Mouse (Mus musculus): ENCODE results near the gene Bbs7. TPM values are rescaled to one million over a fixed set of nuclear protein-coding genes. Genes with fewer than 3 reads are reported as not detected.
A peak's percentile ranks its signal among the peaks of the same experiment; 100 is the strongest.

Gene Bbs7
- polyA plus RNA-seq, 1 experiment from 2014 or later: 13.8 TPM

DNA sequence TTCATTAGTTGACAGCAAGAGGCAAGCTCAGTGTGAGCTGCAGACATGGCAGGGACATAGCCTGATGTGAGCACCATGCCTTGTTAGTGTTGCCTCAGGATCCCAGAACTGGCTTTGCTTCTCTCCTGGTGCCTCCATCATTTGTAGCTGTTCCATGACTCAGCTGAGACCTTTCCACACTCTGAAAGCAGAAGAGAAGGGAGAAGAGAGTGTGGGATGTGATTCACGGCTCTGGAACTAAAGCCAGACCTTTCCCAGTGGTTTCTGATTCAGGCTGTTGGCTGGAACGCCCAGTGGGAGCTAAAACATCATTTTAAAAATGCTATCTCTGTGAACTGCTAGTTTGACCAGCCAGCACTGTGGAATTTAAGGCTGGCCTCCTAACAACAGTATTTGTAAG lies 72.5 kb downstream of the Bbs7 start:
- Histone ChIP-seq H3K36me3 (ENCODE audit: control insufficient read depth, insufficient read depth, low read length) (no peaks in the 10 kb centered on the region), H3K9me3 (ENCODE audit: control insufficient read depth, low read depth, low read length) (no peaks in the 10 kb centered on the region), H3K4me2 (replicated peaks; ENCODE audit: low read depth, low read length) (no peak overlapping the region), H3K27ac (ENCODE audit: low read length) (no peak overlapping the region), H3K9ac (replicated peaks; ENCODE audit: low read depth, low read length) (no peak overlapping the region), H3K27me3 (ENCODE audit: control insufficient read depth, insufficient read depth, low read length) (no peaks in the 10 kb centered on the region), H3K4me1 (ENCODE audit: control insufficient read depth, insufficient read depth, low read length) (no peaks in the 10 kb centered on the region), H3K4me3 (ENCODE audit: low read depth, low read length) (no peak overlapping the region)
- 75% methylated on average over 2 of the region's 2 CpGs for WGBS
- ATAC-seq (ENCODE audit: insufficient number of reproducible peaks, insufficient read depth, low FRiP score, low read depth): no peak

GRCm38 (mm10) chr3:36537701-36538470 lies 75.4 kb downstream of the Bbs7 start:
- WGBS: 79% methylated on average over 4 of the region's 4 CpGs
- Histone ChIP-seq H3K36me3 (ENCODE audit: control insufficient read depth, insufficient read depth, low read length) (no peaks in the 10 kb centered on the region), H3K4me1 (ENCODE audit: control insufficient read depth, insufficient read depth, low read length) (peaks cover 3% of the 10 kb centered on the region; the same call in 1 of the 2 replicates), H3K4me2 (replicated peaks; ENCODE audit: low read depth, low read length) (no peak overlapping the region), H3K27me3 (ENCODE audit: control insufficient read depth, insufficient read depth, low read length) (no peaks in the 10 kb centered on the region), H3K9me3 (ENCODE audit: control insufficient read depth, low read depth, low read length) (no peaks in the 10 kb centered on the region), H3K9ac (replicated peaks; ENCODE audit: low read depth, low read length) (no peak overlapping the region), H3K4me3 (ENCODE audit: low read depth, low read length) (no peak overlapping the region), H3K27ac (ENCODE audit: low read length) (no peak overlapping the region)
- no peak for ATAC-seq (ENCODE audit: insufficient number of reproducible peaks, insufficient read depth, low FRiP score, low read depth)

DNA sequence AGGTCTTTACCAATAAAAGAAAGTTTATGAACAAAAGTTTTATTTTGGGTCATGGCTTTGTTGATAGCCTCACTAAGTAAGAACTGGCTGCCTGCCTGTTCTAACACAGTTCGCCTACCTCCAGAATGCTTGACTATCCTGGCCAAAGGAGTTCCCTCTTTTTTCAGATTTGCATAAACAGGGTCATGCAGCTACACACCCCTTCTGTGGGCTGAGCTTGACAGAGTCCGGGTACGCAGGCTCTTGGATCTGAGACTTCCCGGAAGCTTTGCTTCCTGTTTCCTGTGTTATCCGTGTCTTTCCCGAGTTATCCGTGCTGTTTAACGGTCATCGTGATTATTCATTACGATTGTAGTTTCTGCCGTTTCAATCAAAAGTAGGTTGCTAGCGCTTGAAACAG lies 77.2 kb downstream of the Bbs7 start:
- Histone ChIP-seq H3K4me1 (ENCODE audit: control insufficient read depth, insufficient read depth, low read length) (peaks cover 11% of the 10 kb centered on the region; the same call in 1 of the 2 replicates), H3K36me3 (ENCODE audit: control insufficient read depth, insufficient read depth, low read length) (no peaks in the 10 kb centered on the region), H3K9ac (replicated peaks; ENCODE audit: low read depth, low read length) (no peak overlapping the region), H3K4me2 (replicated peaks; ENCODE audit: low read depth, low read length) (no peak overlapping the region), H3K4me3 (ENCODE audit: low read depth, low read length) (no peak overlapping the region), H3K9me3 (ENCODE audit: control insufficient read depth, low read depth, low read length) (no peaks in the 10 kb centered on the region), H3K27me3 (ENCODE audit: control insufficient read depth, insufficient read depth, low read length) (no peaks in the 10 kb centered on the region), H3K27ac (ENCODE audit: low read length) (no peak overlapping the region)
- 90% methylated on average over 12 of the region's 12 CpGs for WGBS
- ATAC-seq (ENCODE audit: insufficient number of reproducible peaks, insufficient read depth, low FRiP score, low read depth): no peak

- Histone ChIP-seq H3K9me3 (ENCODE audit: control insufficient read depth, low read depth, low read length) (no peaks in the 10 kb centered on the region), H3K4me2 (replicated peaks; ENCODE audit: low read depth, low read length) (no peak overlapping the region), H3K4me1 (ENCODE audit: control insufficient read depth, insufficient read depth, low read length) (peaks cover 11% of the 10 kb centered on the region; the same call in 1 of the 2 replicates), H3K27ac (ENCODE audit: low read length) (no peak overlapping the region), H3K36me3 (ENCODE audit: control insufficient read depth, insufficient read depth, low read length) (no peaks in the 10 kb centered on the region), H3K4me3 (ENCODE audit: low read depth, low read length) (no peak overlapping the region), H3K9ac (replicated peaks; ENCODE audit: low read depth, low read length) (no peak overlapping the region), H3K27me3 (ENCODE audit: control insufficient read depth, insufficient read depth, low read length) (no peaks in the 10 kb centered on the region)
- ATAC-seq (ENCODE audit: insufficient number of reproducible peaks, insufficient read depth, low FRiP score, low read depth): no peak
- whole genome bisulfite sequencing: 13% methylated on average over 1 of the region's 1 CpGs
Observed at GRCm38 (mm10) chr3:36533201-36533672, 80.0 kb downstream of the Bbs7 start.

DNA sequence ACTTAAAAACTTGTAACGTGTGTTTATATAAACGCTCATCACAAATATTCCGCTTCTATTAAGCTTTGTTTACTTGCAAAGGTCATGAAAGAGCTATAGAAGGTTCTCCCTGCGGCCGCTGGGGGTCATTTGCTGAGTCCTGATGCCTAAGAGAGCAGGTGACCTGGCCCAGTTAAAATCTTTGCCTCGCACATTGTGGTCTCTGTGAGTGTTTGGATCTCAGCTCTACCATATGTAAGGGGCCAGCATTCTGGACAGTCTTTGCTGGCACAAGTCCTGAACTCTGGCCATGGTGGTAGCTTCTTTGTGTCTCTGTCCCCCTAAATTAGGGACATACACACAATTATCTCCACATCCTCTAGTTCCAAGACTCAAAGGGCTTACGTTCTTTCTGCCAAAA lies 80.5 kb downstream of the Bbs7 start:
- no peak for ATAC-seq (ENCODE audit: insufficient number of reproducible peaks, insufficient read depth, low FRiP score, low read depth)
- Histone ChIP-seq H3K27ac (ENCODE audit: low read length) (no peak overlapping the region), H3K36me3 (ENCODE audit: control insufficient read depth, insufficient read depth, low read length) (no peaks in the 10 kb centered on the region), H3K4me2 (replicated peaks; ENCODE audit: low read depth, low read length) (no peak overlapping the region), H3K9me3 (ENCODE audit: control insufficient read depth, low read depth, low read length) (no peaks in the 10 kb centered on the region), H3K27me3 (ENCODE audit: control insufficient read depth, insufficient read depth, low read length) (no peaks in the 10 kb centered on the region), H3K4me1 (ENCODE audit: control insufficient read depth, insufficient read depth, low read length) (peaks cover 11% of the 10 kb centered on the region; the same call in 1 of the 2 replicates), H3K4me3 (ENCODE audit: low read depth, low read length) (no peak overlapping the region), H3K9ac (replicated peaks; ENCODE audit: low read depth, low read length) (no peak overlapping the region)
- WGBS: 21% methylated on average over 7 of the region's 7 CpGs

- Histone ChIP-seq H3K4me3 (ENCODE audit: low read depth, low read length) (peak overlapping the region; percentile 30), H3K9ac (replicated peaks; ENCODE audit: low read depth, low read length) (no peak overlapping the region), H3K27me3 (ENCODE audit: control insufficient read depth, insufficient read depth, low read length) (no peaks in the 10 kb centered on the region), H3K9me3 (ENCODE audit: control insufficient read depth, low read depth, low read length) (no peaks in the 10 kb centered on the region), H3K36me3 (ENCODE audit: control insufficient read depth, insufficient read depth, low read length) (no peaks in the 10 kb centered on the region), H3K4me1 (ENCODE audit: control insufficient read depth, insufficient read depth, low read length) (peaks cover 11% of the 10 kb centered on the region; the same call in 1 of the 2 replicates), H3K4me2 (replicated peaks; ENCODE audit: low read depth, low read length) (peak overlapping the region; percentile 64), H3K27ac (ENCODE audit: low read length) (no peak overlapping the region)
- 3% methylated on average over 18 of the region's 18 CpGs for WGBS
- ATAC-seq (ENCODE audit: insufficient number of reproducible peaks, insufficient read depth, low FRiP score, low read depth): peak; percentile 51; the same call in 1 of the 2 replicates
Observed at GRCm38 (mm10) chr3:36531979-36532542, 81.2 kb downstream of the Bbs7 start.

DNA sequence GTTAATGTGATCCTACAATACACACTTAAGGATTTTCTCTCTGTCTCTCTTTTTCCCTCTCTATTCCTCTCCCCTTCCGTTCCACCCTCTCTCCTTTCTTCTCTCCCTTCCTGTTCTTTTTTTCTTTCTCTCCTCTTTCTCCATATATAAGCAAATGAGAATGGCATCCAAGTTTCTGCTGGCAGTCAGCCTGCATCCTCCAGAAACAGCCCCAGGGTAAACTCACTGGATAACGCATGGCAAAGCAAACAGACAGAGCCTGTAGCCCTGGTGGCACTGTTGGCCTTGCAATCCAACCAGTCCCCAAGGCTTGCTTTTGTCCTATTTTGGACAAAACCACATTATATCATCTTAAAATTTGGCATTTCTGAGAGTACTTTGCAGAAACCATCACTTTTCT lies 82.0 kb downstream of the Bbs7 start:
- Histone ChIP-seq H3K36me3 (ENCODE audit: control insufficient read depth, insufficient read depth, low read length) (no peaks in the 10 kb centered on the region), H3K4me2 (replicated peaks; ENCODE audit: low read depth, low read length) (no peak overlapping the region), H3K27me3 (ENCODE audit: control insufficient read depth, insufficient read depth, low read length) (no peaks in the 10 kb centered on the region), H3K4me1 (ENCODE audit: control insufficient read depth, insufficient read depth, low read length) (peaks cover 11% of the 10 kb centered on the region; the same call in 1 of the 2 replicates), H3K9me3 (ENCODE audit: control insufficient read depth, low read depth, low read length) (no peaks in the 10 kb centered on the region), H3K9ac (replicated peaks; ENCODE audit: low read depth, low read length) (no peak overlapping the region), H3K27ac (ENCODE audit: low read length) (no peak overlapping the region), H3K4me3 (ENCODE audit: low read depth, low read length) (no peak overlapping the region)
- WGBS: 43% methylated on average over 2 of the region's 2 CpGs
- ATAC-seq (ENCODE audit: insufficient number of reproducible peaks, insufficient read depth, low FRiP score, low read depth): no peak

GRCm38 (mm10) chr3:36530781-36531180 lies 82.5 kb downstream of the Bbs7 start:
- Histone ChIP-seq H3K27ac (ENCODE audit: low read length) (no peak overlapping the region), H3K4me1 (ENCODE audit: control insufficient read depth, insufficient read depth, low read length) (peaks cover 11% of the 10 kb centered on the region; the same call in 1 of the 2 replicates), H3K9me3 (ENCODE audit: control insufficient read depth, low read depth, low read length) (no peaks in the 10 kb centered on the region), H3K36me3 (ENCODE audit: control insufficient read depth, insufficient read depth, low read length) (no peaks in the 10 kb centered on the region), H3K27me3 (ENCODE audit: control insufficient read depth, insufficient read depth, low read length) (no peaks in the 10 kb centered on the region), H3K4me3 (ENCODE audit: low read depth, low read length) (no peak overlapping the region), H3K4me2 (replicated peaks; ENCODE audit: low read depth, low read length) (no peak overlapping the region), H3K9ac (replicated peaks; ENCODE audit: low read depth, low read length) (no peak overlapping the region)
- 84% methylated on average over 5 of the region's 5 CpGs for WGBS
- ATAC-seq (ENCODE audit: insufficient number of reproducible peaks, insufficient read depth, low FRiP score, low read depth): no peak
